Mouse (Mus musculus) granulocyte monocyte progenitor cell, adult 5-6 weeks (primary cell): Measurements from ENCODE around the gene Srm. TPM values are rescaled to one million over a fixed set of nuclear protein-coding genes. Genes with fewer than 3 reads are reported as not detected.

Experiments used
- ATAC-seq: replicated peaks from 2 replicates; pipeline ENCODE4 v1.8.0; 2016; ENCODE audit warnings: mild to moderate bottlenecking, moderate TSS enrichment, inconsistent platforms; ENCODE audit not compliant: poor library complexity, severe bottlenecking
- total RNA-seq, 2 experiments: library from RNA; stranded (forward) in 1 of 2; stranded (reverse) in 1 of 2; fragments of 200-712, 200-1000 nt in 1 of 2; fragments of >200 nt in 1 of 2; fragmentation: Nextera tagmentation in 1 of 2; gene quantifications; 2 replicates each; pipeline ENCODE4 v1.2.3; 2014 to 2017

Srm gene
- total RNA-seq (2014; fragmentation: Nextera tagmentation) (230 and 275 TPM in 2 replicates), total RNA-seq (2017) (53.4 and 63.4 TPM in 2 replicates)

DNA sequence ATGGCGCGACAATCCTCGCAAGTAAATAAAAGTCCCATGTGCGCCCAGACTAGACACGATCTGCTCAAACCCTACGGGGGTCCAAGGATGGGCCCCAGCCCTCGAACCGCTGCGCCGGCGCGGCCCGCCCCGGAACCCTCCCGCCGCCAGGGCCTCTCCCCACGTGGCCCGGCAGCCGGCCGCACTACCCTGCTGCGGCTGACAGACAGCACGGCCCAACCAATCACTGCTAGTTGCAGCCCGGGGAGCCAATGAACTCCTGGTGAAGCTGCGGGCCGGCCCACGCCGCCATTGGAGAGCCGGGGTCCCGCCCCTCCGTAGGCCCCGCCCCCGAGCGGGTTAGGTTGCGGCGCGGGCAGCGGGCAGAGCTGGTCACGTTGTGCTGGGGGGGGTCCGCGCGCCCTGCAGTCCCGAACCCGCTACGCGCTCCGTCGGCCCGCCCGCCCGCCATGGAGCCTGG, at the start of gene Srm:
Gene Srm (plus strand): TSS at position 333 of the 460 bp plus-strand sequence.
- ATAC-seq = peak; percentile 89

DNA sequence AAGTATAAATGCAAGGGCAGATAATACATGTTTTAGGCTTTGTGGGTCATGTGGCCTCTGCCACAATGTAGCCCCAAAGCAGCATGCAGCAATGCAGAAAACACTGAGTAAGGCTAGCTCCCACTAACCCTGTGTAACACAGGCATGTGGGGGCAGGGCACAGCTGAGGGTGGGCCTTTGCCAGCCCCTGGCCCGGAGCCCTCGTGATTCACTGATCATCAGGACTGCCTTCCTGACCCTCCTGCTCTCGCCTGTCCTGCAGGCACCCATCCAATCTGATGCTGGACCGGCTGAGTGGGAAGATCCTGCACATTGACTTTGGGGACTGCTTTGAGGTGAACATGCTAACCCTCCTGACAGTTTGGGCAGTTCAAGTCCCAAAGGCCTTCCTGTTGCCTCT, 42.2 kb upstream of the Srm start:
- no peak for ATAC-seq

DNA sequence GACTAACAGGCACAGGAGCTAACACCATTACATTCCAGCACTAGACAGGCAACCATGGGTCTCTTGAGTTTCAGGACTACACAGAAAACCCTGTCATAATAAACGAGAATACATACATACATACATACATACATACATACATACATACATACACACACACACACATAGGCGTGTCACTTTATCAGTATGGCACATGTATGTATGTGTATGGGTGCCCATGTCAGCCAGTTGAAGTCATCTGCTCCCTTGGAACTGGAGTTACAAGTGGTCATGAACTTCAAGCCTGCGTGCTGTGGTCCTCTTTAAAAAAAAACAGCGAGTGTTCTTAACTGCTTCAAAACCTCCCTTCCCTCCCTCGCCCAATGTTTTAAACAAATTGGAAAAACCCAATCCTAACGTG, 33.5 kb upstream of the Srm start:
- ATAC-seq = no peak

DNA sequence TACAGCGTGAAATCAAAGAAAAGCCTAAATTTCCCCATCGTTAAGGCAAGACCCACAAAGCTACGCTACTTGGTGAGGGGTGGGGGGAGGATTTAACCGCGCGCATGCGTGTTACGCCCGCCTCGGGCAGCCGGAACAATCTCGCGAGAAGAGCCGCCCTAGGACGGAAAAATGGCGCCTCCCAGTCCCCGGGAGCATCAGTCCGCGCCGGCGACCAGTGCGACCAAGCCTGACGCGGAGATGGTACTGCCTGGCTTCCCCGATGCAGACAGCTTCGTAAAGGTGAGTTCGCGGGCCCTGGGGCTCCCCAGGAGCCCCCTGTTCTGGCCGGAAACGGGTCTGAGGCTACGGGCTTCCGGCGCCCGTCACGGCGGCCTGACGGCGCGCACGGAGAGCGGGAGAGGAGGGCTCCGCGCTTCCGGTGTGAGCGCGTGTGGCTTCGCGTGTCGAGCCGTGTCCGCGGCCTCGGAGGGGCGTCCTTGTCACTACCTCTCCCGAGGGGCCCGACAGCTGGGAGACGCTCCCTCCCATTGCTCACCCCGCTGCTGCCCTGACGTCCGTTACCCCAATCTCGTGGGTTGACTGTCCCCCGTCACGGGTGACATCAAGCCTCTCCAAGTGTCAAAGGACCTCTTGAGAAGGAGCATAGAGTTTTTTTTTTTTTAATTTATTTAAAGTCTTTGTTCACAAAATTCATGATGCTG, 32.9 kb upstream of the Srm start, which contains the start of gene Exosc10:
Gene Exosc10 (plus strand): TSS at position 133 of the 704 bp plus-strand sequence.
- ATAC-seq = peak; percentile 92

DNA sequence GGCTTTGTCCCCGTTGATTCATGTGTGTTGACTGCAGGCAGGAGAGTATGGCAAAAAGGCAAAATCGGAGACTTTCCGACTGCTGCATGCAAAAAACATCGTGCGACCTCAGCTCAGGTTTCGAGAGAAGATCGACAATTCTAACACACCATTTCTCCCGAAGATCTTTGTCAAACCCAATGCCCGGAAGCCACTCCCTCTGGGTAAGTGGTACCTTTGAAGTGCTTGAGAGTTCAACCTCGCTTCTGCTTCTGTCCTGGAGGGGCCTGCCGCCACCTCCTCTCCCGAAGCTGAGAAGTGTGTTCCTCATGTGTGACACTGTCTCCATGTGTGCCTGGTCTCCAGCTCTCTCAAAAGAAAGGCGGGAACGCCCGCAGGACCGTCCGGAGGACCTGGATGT, 28.6 kb upstream of the Srm start:
- no peak for ATAC-seq

DNA sequence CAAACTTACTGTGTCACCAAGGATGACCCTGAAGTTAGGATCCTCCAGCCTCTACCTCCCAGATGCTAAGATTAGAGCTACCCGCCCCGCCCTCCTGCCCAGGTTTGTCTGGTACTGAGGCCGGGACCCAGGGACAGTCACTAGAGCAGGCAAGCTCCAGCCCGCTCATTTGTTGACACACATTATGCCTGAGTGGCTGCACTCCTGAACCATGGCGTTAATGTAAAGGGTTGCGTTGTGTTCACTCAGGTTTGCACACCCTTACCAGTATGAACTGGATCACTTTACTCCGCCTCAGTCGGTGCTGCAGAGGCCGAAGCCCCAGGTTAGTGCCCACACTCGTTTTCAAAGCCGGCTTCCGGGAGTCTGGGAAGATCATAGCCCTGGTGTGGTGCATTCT, 27.7 kb upstream of the Srm start:
- no peak for ATAC-seq

DNA sequence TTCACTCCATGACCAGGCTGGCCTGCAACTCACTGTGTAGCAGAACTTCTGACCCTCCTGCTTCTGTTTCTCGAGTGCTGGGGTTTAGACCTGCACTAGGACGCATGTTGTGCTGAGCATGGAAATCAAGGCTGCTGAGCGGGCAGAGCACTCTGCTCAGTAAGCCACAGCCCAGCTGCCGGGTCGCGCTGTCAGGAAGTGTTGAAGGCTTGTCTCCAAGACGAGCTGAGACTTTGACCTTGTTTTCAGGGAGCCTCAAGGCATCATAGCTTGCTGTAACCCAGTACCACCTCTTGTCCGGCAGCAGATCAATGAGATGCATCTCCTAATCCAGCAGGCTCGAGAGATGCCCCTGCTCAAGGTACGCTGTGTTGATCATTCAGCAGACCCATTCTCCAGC, 21.2 kb upstream of the Srm start:
- ATAC-seq = no peak

DNA sequence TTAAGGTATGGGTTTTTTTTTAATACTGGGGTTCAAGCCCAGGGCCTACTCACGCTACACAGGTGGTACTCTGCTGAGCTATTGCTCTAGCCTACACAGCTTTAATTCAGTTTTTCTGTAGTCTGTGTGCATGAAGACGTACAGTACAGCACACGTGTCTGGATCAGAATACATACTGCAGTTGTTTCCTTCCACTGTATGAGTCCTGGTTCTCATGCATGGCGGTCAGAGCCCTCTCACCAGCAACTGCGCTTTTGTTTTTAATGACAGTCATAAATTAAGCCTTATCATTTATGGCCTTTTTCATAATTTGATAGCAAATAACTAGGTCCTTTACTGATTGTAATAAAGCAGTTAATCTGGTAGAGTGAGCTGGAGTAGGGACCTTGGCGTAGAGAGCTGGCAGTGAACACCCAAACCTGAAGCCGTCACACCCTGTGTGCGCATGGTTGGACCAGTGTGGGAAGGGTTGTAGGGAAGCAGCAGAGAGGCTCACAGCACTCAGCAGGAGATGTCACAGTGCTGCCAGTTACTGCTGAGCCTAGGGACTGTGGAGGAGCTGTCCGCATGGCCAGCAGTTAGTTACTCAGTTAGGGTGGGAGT, 20.5 kb upstream of the Srm start:
- ATAC-seq = no peak

DNA sequence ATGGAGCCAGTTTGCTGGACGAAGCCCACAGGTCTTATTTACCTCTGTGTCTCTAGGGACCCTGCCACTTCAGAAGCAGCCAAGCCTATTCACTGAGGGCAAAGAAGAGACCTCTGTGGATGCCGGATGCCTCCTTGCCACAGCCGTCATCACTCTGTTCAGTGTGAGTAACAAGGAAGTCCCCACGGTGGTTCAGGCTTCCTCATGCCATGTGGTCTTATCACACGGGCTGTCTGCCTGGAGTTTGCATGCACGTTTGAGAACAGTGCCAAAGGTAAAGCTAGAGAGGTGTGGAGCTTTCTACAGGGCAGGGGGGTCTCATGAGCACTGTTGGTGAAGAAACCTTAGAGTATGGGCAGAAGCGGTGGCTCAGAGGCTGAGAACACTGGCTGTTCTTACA, 18.1 kb upstream of the Srm start:
- ATAC-seq = no peak

DNA sequence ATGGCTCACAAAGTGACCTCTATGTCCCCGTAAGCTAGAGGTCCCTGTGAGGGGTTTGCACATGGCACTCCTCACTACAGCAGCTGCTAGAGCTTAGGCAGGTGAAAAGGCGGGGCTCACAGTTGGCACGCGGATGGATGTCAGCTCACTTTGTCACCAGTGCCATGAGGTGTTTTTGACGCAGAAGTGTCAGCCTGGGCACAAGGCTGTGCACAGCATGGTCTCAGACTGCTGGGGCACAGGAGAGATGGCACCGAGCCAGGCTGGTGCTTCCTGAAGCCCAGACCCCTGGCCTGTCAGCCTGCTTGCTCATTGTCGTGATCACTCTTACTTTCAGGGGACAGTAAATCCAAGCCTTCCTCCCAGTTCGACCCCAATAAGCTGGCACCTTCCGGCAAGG, 10.5 kb upstream of the Srm start:
- ATAC-seq = no peak

DNA sequence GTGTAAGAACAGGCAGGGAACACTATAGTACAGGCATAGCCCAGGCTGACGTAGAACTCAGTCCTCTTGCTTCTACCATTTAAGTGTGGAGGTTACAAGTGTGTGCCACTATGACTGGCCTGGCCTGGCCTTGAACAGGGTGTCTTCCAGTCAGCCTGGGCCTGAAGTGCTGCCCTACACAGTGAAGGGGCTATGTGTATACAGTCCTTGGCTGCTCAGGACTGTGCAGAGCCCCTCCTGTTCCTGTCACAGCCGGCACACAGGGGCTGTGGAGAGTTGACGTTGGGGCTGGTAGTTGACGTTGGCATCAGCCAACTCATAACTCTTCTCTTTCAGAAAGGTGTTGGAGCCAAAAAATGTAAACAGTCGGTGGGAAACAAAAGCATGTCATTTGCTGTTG, 9.9 kb upstream of the Srm start:
- no peak for ATAC-seq

DNA sequence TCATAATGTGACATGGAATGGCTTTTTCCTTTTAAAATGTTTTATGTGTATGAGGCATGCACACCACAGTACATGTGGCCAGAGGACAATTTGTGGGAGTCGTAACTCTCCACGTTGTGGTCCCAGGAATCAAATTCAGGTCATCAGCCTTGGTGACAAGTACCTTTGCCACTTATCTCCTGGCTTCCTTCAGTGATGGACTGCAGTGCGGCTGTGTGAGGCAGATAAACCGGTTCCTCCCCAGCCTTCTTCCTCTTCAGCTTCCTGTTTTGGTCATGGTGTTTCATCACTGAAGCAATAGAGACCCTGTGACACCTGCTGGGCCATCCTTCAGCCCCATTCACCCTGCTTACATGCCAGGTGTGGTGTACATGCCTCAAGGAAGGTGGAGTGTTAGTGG, 8.0 kb upstream of the Srm start:
- ATAC-seq = peak; percentile 90

DNA sequence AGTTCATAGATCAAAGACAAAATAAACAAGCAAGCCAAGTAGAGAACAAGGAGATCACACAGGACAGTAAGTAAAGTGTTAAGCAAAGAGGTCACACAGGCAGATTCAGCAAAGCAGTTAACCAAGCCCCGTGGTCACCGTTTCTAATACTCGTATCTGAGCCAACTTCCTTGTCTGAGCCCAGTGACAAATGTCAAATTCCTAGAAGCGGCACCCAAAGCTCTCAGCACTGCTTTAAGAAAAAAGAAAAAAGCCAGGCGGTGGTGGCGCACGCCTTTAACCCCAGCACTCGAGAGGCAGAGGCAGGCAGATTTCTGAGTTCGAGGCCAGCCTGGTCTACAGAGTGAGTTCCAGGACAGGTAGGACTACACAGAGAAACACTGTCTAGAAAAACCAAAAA, 4.7 kb upstream of the Srm start:
- ATAC-seq = no peak

DNA sequence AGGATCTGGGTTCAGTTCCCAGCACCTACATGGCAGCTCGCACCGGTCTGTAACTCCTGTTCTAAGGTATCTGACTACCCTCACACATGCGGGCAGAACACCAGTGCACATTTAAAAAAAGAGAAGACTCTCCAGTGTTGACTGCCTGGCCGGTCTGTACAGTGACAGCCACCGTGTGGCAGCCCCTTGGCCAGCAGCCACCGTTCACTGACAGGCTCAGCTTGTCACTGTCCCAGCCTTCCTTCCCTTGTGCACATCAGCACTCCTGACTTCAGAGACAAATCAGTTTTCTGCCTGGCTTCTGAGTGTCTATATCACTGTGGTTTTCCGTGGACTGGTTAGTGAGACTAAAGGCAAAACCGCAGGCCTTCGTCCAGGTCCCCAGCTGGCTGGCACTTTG, 2.5 kb upstream of the Srm start:
- ATAC-seq = no peak

DNA sequence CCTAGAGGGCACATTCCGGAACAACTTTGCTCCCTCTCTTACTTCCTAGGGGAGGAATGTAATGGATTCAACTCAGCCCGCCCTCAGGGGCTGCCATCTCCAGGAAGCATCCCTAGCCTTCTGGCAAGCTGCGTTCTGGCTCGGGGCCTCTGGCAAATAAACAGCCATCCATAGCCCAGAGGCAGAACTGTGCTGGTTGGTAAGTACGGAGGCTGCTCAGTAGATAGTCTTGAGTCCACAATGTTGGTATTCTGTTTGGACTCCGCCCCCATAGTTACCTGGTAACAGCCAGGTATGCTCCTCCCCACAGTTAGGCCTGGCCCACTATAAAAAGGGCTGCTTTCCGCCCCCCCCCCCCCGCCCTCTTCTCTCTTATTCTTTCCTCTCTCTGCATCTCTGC, 1.7 kb upstream of the Srm start:
- no peak for ATAC-seq

DNA sequence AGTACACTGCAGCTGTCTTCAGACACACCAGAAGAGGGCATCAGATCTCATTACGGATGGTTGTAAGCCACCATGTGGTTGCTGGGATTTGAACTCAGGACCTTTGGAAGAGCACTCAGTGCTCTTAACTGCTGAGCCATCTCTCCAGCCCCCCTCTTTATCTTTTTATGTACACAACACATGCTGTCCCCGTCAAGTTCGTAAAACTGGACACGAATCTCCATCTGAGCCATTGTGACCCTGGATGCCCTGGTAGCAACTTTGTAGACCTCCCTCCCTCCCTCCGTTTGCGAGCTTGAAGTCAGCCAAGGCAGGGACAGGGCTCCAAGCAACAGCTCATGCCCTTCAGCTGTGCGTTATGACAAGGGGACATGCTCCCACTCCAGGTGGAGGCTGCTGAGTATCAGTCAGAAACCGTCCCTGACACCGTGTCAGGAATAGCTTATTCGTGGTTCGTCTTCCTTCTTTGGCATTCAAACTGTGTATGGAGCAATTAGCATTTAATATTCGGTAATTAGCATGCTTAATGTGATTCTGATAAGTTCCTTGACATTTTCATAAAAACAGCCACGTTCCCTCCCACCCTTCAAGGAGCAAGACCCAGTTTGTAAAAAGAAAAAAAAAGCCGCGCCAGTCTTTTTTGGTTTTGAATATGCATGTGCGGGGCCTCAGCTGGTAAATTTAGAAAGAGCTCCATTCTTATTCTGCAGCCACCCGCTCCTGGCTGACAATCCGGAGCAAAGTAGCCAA, 707 bp upstream of the Srm start:
- peak; percentile 7; the same call in 1 of the 2 replicates for ATAC-seq

DNA sequence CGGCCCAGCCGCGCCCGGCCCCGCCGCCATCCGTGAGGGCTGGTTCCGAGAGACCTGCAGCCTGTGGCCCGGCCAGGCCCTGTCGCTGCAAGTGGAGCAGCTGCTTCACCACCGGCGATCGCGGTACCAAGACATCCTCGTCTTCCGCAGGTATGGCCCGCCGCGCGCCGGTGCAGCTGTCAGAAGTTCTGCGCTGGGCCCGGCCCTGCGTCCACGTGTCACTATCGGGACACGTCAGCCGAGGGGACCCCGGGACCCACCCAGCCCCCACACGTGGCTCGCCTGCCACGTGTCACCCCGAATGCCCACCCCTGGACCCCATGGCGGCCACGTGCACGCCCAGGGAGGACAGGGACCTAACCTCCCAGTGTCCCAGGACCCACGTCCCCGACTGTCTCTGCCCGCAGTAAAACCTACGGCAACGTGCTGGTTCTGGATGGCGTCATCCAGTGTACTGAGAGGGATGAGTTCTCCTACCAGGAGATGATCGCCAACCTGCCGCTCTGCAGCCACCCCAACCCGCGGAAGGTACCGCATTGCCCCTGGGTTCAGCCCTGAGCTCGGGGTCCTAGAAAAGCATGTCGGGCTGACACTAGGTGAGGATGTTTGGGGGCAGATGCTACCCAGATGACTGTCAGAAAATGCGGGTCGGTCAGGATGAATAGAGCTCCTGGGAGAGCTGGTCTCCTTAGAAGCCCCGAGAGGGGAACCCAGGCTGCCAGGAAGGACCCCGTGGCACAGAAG, 506 bp downstream of the Srm start:
- ATAC-seq = peak; percentile 34

DNA sequence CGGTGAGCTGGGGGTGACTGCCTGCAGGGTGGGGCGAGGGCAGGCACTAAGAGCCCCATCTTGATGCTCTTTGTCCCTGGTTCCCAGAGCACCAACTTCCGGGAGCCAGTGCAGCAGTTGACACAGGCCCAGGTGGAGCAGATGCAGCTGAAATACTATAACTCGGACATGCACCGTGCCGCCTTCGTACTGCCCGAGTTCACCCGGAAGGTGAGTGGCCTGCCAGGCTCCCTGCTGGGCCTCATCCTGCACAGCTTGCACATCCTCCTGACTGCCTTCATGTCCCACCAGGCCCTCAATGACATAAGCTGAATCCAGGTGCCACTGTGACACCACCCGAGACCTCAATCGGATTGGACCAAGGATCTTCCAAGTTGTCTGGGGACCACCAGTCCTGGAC, 2.7 kb downstream of the Srm start:
- ATAC-seq = no peak

DNA sequence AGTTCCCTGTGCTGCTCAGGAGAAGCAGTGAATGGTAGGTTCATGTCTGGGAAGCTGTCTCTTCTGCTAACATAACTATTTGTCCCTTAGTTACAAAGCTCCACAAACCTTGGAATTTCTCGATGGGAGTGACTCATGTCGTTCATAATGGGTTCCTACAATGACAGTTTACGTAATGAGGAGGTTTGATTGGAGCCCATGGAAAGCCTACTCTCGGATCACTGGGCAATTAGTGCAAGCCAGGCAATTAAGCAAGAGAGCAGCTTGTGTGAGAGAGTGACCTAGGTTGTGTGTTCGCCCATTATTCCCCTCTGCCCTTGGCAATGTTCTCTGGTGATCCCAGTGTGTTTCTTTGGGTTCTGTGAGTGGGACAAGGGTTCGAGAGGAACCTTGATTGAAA, 4.6 kb downstream of the Srm start:
- ATAC-seq = no peak

DNA sequence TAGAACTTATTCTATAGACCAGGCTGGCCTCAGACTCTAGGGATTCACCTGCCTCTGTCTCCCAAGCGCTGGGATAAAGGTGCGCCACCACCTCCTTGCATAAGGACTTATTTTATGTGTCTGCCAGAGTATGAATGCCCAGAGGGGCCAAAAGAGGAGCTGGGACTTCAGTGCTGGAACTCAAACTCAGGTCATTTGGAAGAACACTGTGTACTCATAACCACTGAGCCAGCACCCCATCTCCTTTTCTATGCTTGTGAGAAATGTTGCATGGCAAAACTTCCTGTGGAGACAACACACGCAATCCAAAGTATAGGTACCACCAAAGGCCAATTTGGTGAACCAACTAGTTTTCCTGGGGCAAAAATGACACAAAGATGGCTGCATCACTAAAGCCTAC, 5.4 kb downstream of the Srm start:
- ATAC-seq = no peak

DNA sequence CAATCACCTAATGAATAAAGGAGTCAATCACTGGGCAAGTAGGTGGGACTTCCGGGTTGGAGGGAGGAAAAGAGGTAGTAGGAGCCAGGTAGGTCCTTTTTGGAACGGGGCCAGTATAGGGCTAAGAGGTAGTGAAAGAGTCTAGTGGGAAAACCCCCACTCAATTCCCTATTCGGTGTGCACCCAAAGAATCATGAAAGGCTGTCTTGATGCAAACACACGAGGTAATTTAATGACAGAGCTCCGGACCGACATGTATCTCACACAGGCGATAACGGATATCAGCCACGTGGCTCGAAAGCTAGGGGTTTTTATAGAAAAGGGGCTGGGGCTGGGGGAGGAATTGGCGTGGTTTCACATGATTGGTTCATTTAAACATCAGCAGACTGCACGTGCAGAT, 7.5 kb downstream of the Srm start:
- no peak for ATAC-seq
